Mouse (Mus musculus): ENCODE results near the gene Tbx10. TPM values are rescaled to one million over a fixed set of nuclear protein-coding genes. Genes with fewer than 3 reads are reported as not detected.

Gene Tbx10
- total RNA-seq (2014; rRNA removed) (not detected in 2 replicates), polyA plus RNA-seq (2015; fragmentation: Nextera tagmentation; extraction: Ambion mirVana) (not detected in 2 replicates)

GRCm38 (mm10) chr19:3992416-3992815 lies at the start of gene Tbx10:
Tbx10 (plus strand) TSS chr19:3992752.
- DNase-seq (ENCODE audit: low spot score) (no peak), ATAC-seq (ENCODE audit: low FRiP score) (no peak)
- Histone ChIP-seq H3K9me3 (ENCODE audit: low read length) (no peaks in the 10 kb centered on the region), H3K36me3 (ENCODE audit: insufficient read depth, low read length) (no peaks in the 10 kb centered on the region), H3K4me2 (ENCODE audit: low read depth, low read length, poor library complexity, severe bottlenecking) (no peak within 1 kb of the TSS), H3K9ac (replicated peaks; ENCODE audit: low read length, poor library complexity, severe bottlenecking) (no peak within 1 kb of the TSS), H3K27me3 (ENCODE audit: insufficient read depth, low read length) (no peaks in the 10 kb centered on the region), H3K4me3 (ENCODE audit: low read depth, low read length) (no peak within 1 kb of the TSS), H3K27ac (ENCODE audit: low read depth, low read length) (no peak within 1 kb of the TSS), H3K4me1 (ENCODE audit: insufficient read depth, low read length) (no peaks in the 10 kb centered on the region)
- no peak for TF ChIP-seq CTCF (IDR thresholded peaks at IDR 0.05)
- WGBS = 63% methylated on average over 5 of the region's 5 CpGs

- Histone ChIP-seq H3K4me2 (ENCODE audit: low read depth, low read length, poor library complexity, severe bottlenecking) (no peak overlapping the region), H3K4me1 (ENCODE audit: insufficient read depth, low read length) (no peaks in the 10 kb centered on the region), H3K27ac (ENCODE audit: low read depth, low read length) (no peak overlapping the region), H3K9me3 (ENCODE audit: low read length) (no peaks in the 10 kb centered on the region), H3K4me3 (ENCODE audit: low read depth, low read length) (no peak overlapping the region), H3K9ac (replicated peaks; ENCODE audit: low read length, poor library complexity, severe bottlenecking) (no peak overlapping the region), H3K36me3 (ENCODE audit: insufficient read depth, low read length) (no peaks in the 10 kb centered on the region), H3K27me3 (ENCODE audit: insufficient read depth, low read length) (no peaks in the 10 kb centered on the region)
- ATAC-seq (ENCODE audit: low FRiP score) = no peak
- no peak for TF ChIP-seq CTCF (IDR thresholded peaks at IDR 0.05)
- DNase-seq (ENCODE audit: low spot score) = no peak
- 27% methylated on average over 27 of the region's 27 CpGs for WGBS
These were observed 49.4 kb upstream of the Tbx10 start for GRCm38 (mm10) chr19:3942986-3943735.

- 36% methylated on average over 10 of the region's 10 CpGs for WGBS
- DNase-seq (ENCODE audit: low spot score) (no peak), ATAC-seq (ENCODE audit: low FRiP score) (no peak)
- Histone ChIP-seq H3K9me3 (ENCODE audit: low read length) (no peaks in the 10 kb centered on the region), H3K27ac (ENCODE audit: low read depth, low read length) (no peak overlapping the region), H3K4me2 (ENCODE audit: low read depth, low read length, poor library complexity, severe bottlenecking) (no peak overlapping the region), H3K4me3 (ENCODE audit: low read depth, low read length) (no peak overlapping the region), H3K27me3 (ENCODE audit: insufficient read depth, low read length) (no peaks in the 10 kb centered on the region), H3K36me3 (ENCODE audit: insufficient read depth, low read length) (no peaks in the 10 kb centered on the region), H3K4me1 (ENCODE audit: insufficient read depth, low read length) (no peaks in the 10 kb centered on the region), H3K9ac (replicated peaks; ENCODE audit: low read length, poor library complexity, severe bottlenecking) (no peak overlapping the region)
- TF ChIP-seq CTCF (IDR thresholded peaks at IDR 0.05) = no peak
These were observed 46.5 kb upstream of the Tbx10 start for GRCm38 (mm10) chr19:3945872-3946564.

GRCm38 (mm10) chr19:3946715-3947114 lies 45.8 kb upstream of the Tbx10 start:
- WGBS = 17% methylated on average over 2 of the region's 2 CpGs
- H3K4me1 ChIP-seq (ENCODE audit: insufficient read depth, low read length) = no peaks in the 10 kb centered on the region
- H3K36me3 ChIP-seq (ENCODE audit: insufficient read depth, low read length) = no peaks in the 10 kb centered on the region
- peak; percentile 95 for TF ChIP-seq CTCF (IDR thresholded peaks at IDR 0.05)
- DNase-seq (ENCODE audit: low spot score) (peak; percentile 74), ATAC-seq (ENCODE audit: low FRiP score) (peak; percentile 63; the same call in 1 of the 2 replicates)
- no peak overlapping the region for H3K4me3 ChIP-seq (ENCODE audit: low read depth, low read length)
- no peaks in the 10 kb centered on the region for H3K9me3 ChIP-seq (ENCODE audit: low read length)
- H3K4me2 ChIP-seq (ENCODE audit: low read depth, low read length, poor library complexity, severe bottlenecking) = no peak overlapping the region
- no peak overlapping the region for H3K9ac ChIP-seq (replicated peaks; ENCODE audit: low read length, poor library complexity, severe bottlenecking)
- H3K27me3 ChIP-seq (ENCODE audit: insufficient read depth, low read length) = no peaks in the 10 kb centered on the region
- no peak overlapping the region for H3K27ac ChIP-seq (ENCODE audit: low read depth, low read length)

- ATAC-seq (ENCODE audit: low FRiP score) = no peak
- Histone ChIP-seq H3K36me3 (ENCODE audit: insufficient read depth, low read length) (no peaks in the 10 kb centered on the region), H3K4me1 (ENCODE audit: insufficient read depth, low read length) (no peaks in the 10 kb centered on the region), H3K27ac (ENCODE audit: low read depth, low read length) (no peak overlapping the region), H3K4me3 (ENCODE audit: low read depth, low read length) (no peak overlapping the region), H3K4me2 (ENCODE audit: low read depth, low read length, poor library complexity, severe bottlenecking) (no peak overlapping the region), H3K9ac (replicated peaks; ENCODE audit: low read length, poor library complexity, severe bottlenecking) (no peak overlapping the region), H3K9me3 (ENCODE audit: low read length) (no peaks in the 10 kb centered on the region), H3K27me3 (ENCODE audit: insufficient read depth, low read length) (no peaks in the 10 kb centered on the region)
- no peak for TF ChIP-seq CTCF (IDR thresholded peaks at IDR 0.05)
- WGBS = 77% methylated on average over 3 of the region's 3 CpGs
- no peak for DNase-seq (ENCODE audit: low spot score)
These were observed 44.7 kb upstream of the Tbx10 start for GRCm38 (mm10) chr19:3947813-3948212.

- Histone ChIP-seq H3K9ac (replicated peaks; ENCODE audit: low read length, poor library complexity, severe bottlenecking) (no peak overlapping the region), H3K9me3 (ENCODE audit: low read length) (no peaks in the 10 kb centered on the region), H3K27ac (ENCODE audit: low read depth, low read length) (no peak overlapping the region), H3K27me3 (ENCODE audit: insufficient read depth, low read length) (no peaks in the 10 kb centered on the region), H3K4me3 (ENCODE audit: low read depth, low read length) (no peak overlapping the region), H3K4me1 (ENCODE audit: insufficient read depth, low read length) (no peaks in the 10 kb centered on the region), H3K4me2 (ENCODE audit: low read depth, low read length, poor library complexity, severe bottlenecking) (no peak overlapping the region), H3K36me3 (ENCODE audit: insufficient read depth, low read length) (no peaks in the 10 kb centered on the region)
- no peak for DNase-seq (ENCODE audit: low spot score)
- TF ChIP-seq CTCF (IDR thresholded peaks at IDR 0.05) = no peak
- WGBS = 69% methylated on average over 14 of the region's 14 CpGs
- ATAC-seq (ENCODE audit: low FRiP score) = no peak
These were observed 44.0 kb upstream of the Tbx10 start for GRCm38 (mm10) chr19:3948546-3948945.
